Mouse (Mus musculus) spleen, adult 2 months (tissue): ENCODE data around the gene Angel1.

ENCODE experiments used
- CTCF ChIP-seq: fragments of 200-500 bp; IDR thresholded peaks from 2 replicates; pipeline ENCODE4 v1.5.1; 2011; ENCODE audit warnings: mild to moderate bottlenecking, inconsistent platforms; ENCODE audit not compliant: insufficient read depth, insufficient read length, insufficient replicate concordance; ENCODE audit errors: extremely low read depth
- POLR2A ChIP-seq: fragments of 200-500 bp; IDR thresholded peaks from 2 replicates; pipeline ENCODE4 v1.6.1; 2011; ENCODE audit warnings: low read depth, low read length, inconsistent platforms

DNA sequence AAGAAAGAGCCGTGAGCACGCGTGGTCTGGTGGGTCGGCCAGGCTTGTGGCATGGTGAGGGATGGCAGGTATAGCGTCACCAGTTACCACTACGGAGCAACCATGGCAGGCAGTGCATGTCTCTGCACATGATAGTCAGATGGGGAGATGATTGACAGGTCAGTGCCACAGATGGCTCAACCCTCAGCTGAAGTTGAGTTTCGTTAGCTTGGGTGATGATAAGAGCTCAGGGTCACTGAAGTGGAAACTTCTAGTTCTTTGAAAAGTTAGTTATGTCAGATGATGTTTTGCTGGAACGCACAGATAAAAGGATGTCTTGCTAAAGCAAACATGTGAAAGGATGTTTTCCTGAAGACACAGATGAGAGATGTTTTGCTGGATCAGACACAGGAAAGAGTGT lies 40.2 kb upstream of the Angel1 start:
- TF ChIP-seq CTCF (no peak), POLR2A (no peak)
